Mouse (Mus musculus) embryonic stem cell, embryonic (primary cell): ENCODE data around the gene Kbtbd13.

Source experiments
- CTCF ChIA-PET, 4 experiments: fragments of 300-600 bp in 2 of 4; fragments of 350-600 bp in 2 of 4; sonication (Branson Sonifier 250); formaldehyde crosslinking; loops; one replicate each; lab custom pipeline; 2022; ENCODE audit warnings: inconsistent platforms in 2 of 4; lab: Charles Lee
- POLR2A ChIA-PET, 4 experiments: fragments of 300-600 bp in 2 of 4; fragments of 350-600 bp in 2 of 4; sonication (Branson Sonifier 250); formaldehyde crosslinking; loops; one replicate each; lab custom pipeline; 2022; ENCODE audit warnings: antibody characterized with exemption in 4 of 4, inconsistent platforms in 1 of 4; lab: Charles Lee

Gene Kbtbd13

GRCm38 (mm10) chr9:65375163-65375934 lies 16.1 kb downstream of the Kbtbd13 start:
- CTCF ChIA-PET, result interaction anchor here in 3 of 4 experiments (0.6 to 1.5 kb wide), 6 partner anchors 9 to 86 kb away, joined by 3 to 4 read pairs (median 3); no protein-coding TSS in a partner anchor
- POLR2A ChIA-PET, result interaction anchor here in 2 of 4 experiments (0.7 to 2.1 kb wide), 9 partner anchors 9 to 174 kb away, joined by 3 to 6 read pairs (median 4); partner anchors contain the start of genes Pdcd7 (in 1 of the 2) and Ubap1l (in 1 of the 2)

GRCm38 (mm10) chr9:65374468-65375162 lies 16.8 kb downstream of the Kbtbd13 start:
- ChIA-PET POLR2A (interaction anchor here in 2 of 4 experiments (1.0 to 2.1 kb wide), 5 partner anchors 9 to 35 kb away, joined by 3 to 5 read pairs (median 3); partner anchors contain the start of genes Pdcd7 (in 1 of the 2) and Ubap1l (in 1 of the 2)), CTCF (interaction anchor here in 2 of 4 experiments (1.1 to 1.5 kb wide), 3 partner anchors 9 to 59 kb away, joined by 3 to 4 read pairs (median 3); no protein-coding TSS in a partner anchor)

DNA sequence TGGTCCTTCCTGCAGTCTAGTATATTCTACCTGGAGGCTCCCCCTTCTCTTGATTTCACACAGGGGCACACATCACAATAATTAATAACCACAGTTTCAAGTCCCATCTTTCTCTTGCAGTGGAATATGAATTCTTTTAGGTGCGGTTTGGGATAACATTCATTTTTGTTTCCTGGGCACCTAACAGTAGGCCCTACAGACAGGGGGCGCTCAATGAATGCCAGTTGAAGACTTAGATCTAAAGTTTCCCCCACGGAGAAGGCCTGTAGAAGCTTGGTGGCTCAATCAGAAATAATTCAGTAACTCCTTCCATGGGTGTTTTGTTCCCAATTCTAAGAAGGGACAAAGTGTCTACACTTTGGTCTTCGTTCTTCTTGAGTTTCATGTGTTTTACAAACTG lies 19.0 kb downstream of the Kbtbd13 start:
- POLR2A ChIA-PET, result interaction anchor here in 3 of 4 experiments (0.6 to 3.0 kb wide), 17 partner anchors 9 to 221 kb away, joined by 3 to 13 read pairs (median 3); partner anchors contain the start of genes Mtfmt (in 2 of the 3), Kbtbd13 (in 1 of the 3), Pdcd7 (in 1 of the 3) and Ubap1l (in 1 of the 3)
- CTCF ChIA-PET, result interaction anchor here in 2 of 4 experiments (0.7 to 1.8 kb wide), 10 partner anchors 9 to 227 kb away, joined by 3 to 9 read pairs (median 3); partner anchors contain the start of gene Kbtbd13 (in 1 of the 2)

DNA sequence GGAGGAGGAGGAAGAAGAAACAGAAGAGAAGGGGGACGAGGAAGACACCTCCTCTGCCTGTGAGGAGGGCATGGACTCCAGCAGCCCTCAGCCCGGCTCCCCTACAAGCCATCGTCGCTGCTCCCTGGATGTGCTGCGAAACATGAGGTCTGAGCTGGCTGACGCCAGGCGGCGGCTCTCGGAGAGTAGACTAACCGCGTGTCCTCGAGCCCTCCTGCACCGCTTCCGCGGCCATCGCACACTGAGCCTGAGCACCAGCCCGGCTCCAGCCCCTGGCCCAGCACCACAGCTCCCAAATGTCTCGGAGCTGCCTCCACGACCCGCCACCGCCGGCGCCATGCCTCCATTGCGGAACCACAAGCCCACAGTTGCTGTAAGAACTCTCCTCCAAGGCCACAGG lies 19.7 kb downstream of the Kbtbd13 start:
- ChIA-PET POLR2A (interaction anchor here in 3 of 4 experiments (0.5 to 3.0 kb wide), 18 partner anchors 10 to 1193 kb away, joined by 3 to 13 read pairs (median 4); partner anchors contain the start of genes Kbtbd13 (in 1 of the 3), Mtfmt (in 1 of the 3), Pdcd7 (in 1 of the 3) and Plekho2 (in 1 of the 3)), CTCF (interaction anchor here in 3 of 4 experiments (0.6 to 1.8 kb wide), 9 partner anchors 8 to 151 kb away, joined by 3 to 9 read pairs (median 4); partner anchors contain the start of gene Kbtbd13 (in 1 of the 3))

GRCm38 (mm10) chr9:65365721-65366120 lies 25.7 kb downstream of the Kbtbd13 start:
- CTCF ChIA-PET, result no interaction called here
- POLR2A ChIA-PET, result interaction anchor here in 1 of 4 experiments (0.7 to 1.4 kb wide), 2 partner anchors 14 to 50 kb away, joined by 3 to 5 read pairs; no protein-coding TSS in a partner anchor

DNA sequence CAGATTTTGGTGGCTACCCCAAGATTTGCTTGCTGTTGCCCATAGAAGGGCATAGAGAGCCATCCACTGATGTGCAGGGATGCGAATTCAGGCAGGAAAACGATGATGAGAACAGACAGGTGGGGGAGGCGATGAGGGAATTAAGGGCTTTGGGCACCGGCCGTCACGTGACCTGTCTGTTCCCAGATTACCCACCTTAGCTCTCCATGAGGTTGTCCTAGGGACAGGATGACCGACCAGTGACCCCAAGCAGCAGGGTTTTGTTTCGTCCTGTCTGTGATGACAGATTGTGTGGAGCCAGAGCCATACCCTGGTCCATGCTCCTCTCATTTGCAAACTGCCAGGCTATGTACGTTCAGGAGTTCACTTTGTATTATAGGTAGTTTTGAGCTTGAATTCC lies 27.8 kb downstream of the Kbtbd13 start:
- CTCF ChIA-PET, result interaction anchor here in 1 of 4 experiments (1.2 kb wide), 2 partner anchors 8 to 9 kb away, joined by 3 to 4 read pairs; no protein-coding TSS in a partner anchor
- POLR2A ChIA-PET, result interaction anchor here in 2 of 4 experiments (0.6 to 1.4 kb wide), 5 partner anchors 11 to 72 kb away, joined by 3 to 5 read pairs (median 3); partner anchors contain the start of genes Mtfmt (in 2 of the 2) and Pdcd7 (in 1 of the 2)

DNA sequence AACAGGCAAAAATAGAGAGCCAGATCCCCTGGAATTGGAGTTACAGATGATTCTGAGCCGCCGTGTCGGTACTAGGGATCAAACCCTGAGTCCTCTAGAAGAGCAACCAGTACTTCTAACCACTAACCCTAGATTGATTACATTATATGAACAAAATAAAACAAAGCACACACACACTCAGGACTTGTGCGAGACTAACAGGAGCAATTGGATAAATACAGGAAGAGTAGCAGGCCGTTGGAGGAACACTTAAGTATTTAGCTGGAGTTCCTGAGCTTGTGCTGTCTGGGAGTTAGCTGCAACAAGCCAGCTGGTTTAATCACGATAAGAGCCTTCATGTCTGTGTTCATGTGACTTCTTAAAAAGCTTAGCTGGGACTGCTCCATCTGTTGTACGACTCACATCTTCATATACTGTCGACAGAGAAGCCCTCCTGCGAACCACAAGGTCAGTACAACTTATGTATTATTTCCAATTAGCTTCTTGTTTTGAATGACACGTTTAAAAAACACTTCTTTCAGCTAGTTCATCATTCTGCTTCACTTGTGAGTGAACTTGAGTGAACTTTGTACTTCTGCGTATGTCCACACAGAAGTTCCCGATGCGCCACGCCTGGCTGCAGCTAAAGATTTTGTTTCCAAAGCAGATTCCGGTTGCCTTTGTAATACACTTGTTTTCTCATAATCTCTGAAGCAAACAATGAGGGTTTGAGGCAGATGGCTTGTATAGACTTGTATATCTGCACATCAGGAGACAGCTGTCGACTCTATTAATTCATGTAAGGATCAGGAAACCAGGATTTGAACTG lies 30.6 kb downstream of the Kbtbd13 start, which contains the start of gene Ubap1l:
Gene Ubap1l (plus strand): TSS at position 401 of the 808 bp plus-strand sequence.
- CTCF ChIA-PET, result interaction anchor here in 2 of 4 experiments (0.7 to 1.1 kb wide), 3 partner anchors 10 to 191 kb away, joined by 3 to 5 read pairs (median 5); no protein-coding TSS in a partner anchor
- POLR2A ChIA-PET, result interaction anchor here in 3 of 4 experiments (0.7 to 2.4 kb wide), 7 partner anchors 10 to 23 kb away, joined by 3 to 8 read pairs (median 4); partner anchors contain the start of gene Pdcd7 (in 1 of the 3)

GRCm38 (mm10) chr9:65358956-65359480 lies 32.4 kb downstream of the Kbtbd13 start:
- POLR2A ChIA-PET, result interaction anchor here in 1 of 4 experiments (0.6 to 1.2 kb wide), 4 partner anchors 14 to 367 kb away, joined by 3 to 5 read pairs (median 3); partner anchors contain the start of gene Mtfmt
- CTCF ChIA-PET, result interaction anchor here in 1 of 4 experiments (0.7 kb wide), 1 partner anchor 192 kb away, joined by 3 read pairs; no protein-coding TSS in a partner anchor

DNA sequence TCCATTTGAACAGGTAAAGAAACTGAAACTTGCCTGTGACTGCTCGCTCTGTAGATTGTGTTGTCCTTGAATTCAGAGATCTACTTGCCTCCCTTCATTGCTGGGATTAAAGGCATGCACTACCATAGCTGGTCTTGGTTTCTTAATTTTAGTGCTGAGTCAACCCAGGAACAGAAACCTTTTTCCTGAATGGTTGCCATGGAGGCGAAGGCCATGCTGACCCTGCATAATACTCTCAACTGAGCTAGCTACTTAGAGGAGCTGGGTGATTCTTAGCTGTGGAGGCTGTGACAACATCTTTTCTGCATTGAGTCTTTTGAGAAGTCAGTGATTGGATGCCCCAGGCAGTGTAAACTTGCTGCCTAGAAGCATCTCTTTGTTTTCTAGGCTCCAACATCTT lies 34.5 kb downstream of the Kbtbd13 start:
- CTCF ChIA-PET, result interaction anchor here in 2 of 4 experiments (0.5 kb wide), 2 partner anchors 81 to 172 kb away, joined by 3 to 4 read pairs; no protein-coding TSS in a partner anchor
- POLR2A ChIA-PET, result interaction anchor here in 1 of 4 experiments (1.2 kb wide), 1 partner anchor 9 kb away, joined by 3 read pairs; no protein-coding TSS in a partner anchor

GRCm38 (mm10) chr9:65356561-65356960 lies 34.9 kb downstream of the Kbtbd13 start:
- CTCF ChIA-PET, result interaction anchor here in 2 of 4 experiments (0.5 kb wide), 2 partner anchors 80 to 172 kb away, joined by 3 to 4 read pairs; no protein-coding TSS in a partner anchor
- POLR2A ChIA-PET, result interaction anchor here in 2 of 4 experiments (1.2 to 2.1 kb wide), 2 partner anchors 9 to 11 kb away, joined by 3 to 5 read pairs; partner anchors contain the start of gene Pdcd7 (in 1 of the 2)

DNA sequence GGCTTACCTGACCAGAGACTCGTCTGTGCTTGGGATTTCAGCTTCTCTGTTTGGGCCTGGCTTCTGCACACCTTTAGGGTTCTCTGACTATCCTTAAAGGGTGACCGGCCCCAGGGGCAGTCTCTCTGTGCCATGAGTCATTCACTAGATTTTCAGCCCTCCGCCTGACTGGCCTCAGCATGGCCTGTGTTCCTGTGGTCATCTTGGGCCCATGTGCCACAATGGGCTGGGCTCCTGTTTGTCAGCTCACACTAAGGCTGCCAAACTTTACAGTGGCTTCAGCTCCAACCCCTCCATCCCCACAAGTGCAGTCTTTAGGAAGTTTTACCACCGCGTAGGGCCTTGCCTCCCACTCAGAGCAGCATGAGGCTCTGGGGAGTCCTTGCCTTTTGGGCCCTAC lies 38.2 kb downstream of the Kbtbd13 start:
- POLR2A ChIA-PET, result interaction anchor here in 2 of 4 experiments (0.9 to 2.5 kb wide), 5 partner anchors 8 to 38 kb away, joined by 3 to 8 read pairs (median 3); no protein-coding TSS in a partner anchor
- CTCF ChIA-PET, result no interaction called here

DNA sequence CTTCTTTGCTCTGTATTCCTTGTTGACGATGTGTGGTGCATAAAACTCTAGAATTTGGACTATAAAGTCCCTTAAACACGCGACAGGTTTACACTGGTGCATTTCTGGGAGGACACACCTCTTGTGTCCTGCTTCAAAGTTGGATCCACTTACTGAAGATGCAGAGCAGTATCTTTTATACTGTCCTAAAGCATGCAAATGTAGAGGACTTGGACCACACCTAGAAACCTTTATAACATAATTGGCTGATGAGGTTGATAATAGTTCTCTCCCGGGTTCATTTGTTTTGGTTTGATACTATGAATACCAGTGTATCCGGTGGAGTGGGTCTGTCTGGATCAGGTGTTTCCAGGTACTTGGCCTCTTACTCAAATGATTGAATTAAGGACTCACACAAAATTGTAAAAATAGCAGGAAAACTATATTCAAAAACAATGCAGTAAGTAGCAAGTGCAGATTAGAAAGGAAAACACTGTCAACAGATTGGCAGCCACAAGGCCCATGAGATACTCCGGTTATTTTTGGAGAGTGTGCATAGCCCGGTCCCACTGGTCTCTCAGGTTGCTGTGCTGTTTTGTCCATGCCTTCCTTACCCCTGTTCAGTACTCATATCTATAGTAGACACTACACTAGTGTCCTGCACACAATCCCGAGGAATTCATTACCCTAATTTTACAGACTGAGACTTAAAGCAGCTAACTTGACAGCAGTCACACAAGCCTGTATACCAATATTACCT lies 44.2 kb downstream of the Kbtbd13 start:
- POLR2A ChIA-PET, result interaction anchor here in 2 of 4 experiments (0.6 to 1.0 kb wide), 6 partner anchors 9 to 1275 kb away, joined by 3 to 4 read pairs (median 3); partner anchors contain the start of genes Ubap1l (in 2 of the 2) and Mtfmt (in 1 of the 2)
- CTCF ChIA-PET, result interaction anchor here in 2 of 4 experiments (0.6 kb wide), 2 partner anchors 82 to 179 kb away, joined by 3 read pairs; no protein-coding TSS in a partner anchor

DNA sequence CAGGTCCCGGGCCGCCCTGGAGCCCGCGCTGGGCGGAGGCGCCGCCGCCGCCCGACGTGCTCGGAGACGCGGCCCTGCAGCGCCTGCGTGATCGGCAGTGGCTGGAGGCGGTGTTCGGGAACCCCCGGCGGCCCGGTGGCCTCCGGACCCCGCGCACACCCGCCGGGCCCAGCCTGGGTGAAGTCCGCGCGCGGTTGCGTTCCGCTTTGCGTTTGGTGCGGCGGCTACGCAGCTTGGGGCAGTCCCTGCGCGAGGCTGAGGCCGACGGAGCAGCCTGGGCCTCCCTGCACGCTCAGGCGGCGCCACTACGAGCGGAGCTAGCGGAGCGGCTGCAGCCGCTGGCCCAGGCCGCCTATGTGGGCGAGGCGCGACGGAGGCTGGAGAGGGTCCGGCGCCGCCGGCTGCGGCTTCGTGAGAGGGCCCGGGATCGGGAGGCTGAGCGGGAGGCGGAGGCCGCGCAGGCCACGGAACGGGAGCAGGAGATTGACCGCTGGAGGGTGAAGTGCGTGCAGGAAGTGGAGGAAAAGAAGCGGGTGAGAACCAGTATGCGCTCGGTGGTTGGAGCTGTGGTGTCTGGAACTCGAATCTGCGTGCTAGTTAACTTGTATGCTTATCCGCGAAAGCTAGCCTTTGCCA lies 44.9 kb downstream of the Kbtbd13 start:
- POLR2A ChIA-PET, result interaction anchor here in 2 of 4 experiments (0.6 to 2.2 kb wide), 14 partner anchors 8 to 1276 kb away, joined by 3 to 6 read pairs (median 3); partner anchors contain the start of genes Ubap1l (in 2 of the 2) and Mtfmt (in 1 of the 2)

DNA sequence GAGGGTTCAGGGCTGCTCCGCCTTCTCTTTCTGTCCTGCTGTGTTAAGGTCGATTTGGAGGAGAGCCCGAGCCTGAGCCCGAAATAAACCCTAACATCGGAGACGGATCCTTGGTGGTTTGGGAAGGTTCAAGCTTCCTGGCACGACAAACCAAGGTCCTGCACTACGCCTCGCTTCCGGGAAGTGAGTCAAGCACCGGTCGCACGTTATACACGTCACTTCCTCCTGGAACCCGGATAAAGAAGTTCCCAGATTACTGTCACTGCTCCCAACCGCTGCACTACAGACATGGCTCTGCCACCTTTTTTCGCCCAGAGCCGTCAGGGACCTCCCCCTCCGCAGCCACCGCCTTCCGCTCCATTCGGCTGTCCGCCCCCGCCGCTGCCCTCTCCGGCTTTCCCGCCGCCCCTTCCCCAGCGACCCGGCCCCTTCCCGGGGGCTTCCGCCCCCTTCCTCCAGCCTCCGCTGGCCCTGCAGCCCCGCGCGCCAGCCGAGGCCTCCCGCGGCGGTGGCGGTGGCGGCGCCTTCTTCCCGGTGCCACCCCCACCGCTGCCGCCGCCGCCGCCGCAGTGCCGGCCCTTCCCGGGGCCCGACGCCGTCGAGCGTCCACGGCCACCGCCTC lies 45.5 kb downstream of the Kbtbd13 start, which contains the start of gene Pdcd7:
Gene Pdcd7 (plus strand): TSS at position 251 of the 622 bp plus-strand sequence.
- POLR2A ChIA-PET, result interaction anchor here (0.6 to 2.2 kb wide), 31 partner anchors 8 to 255 kb away, joined by 3 to 8 read pairs (median 3); partner anchors contain the start of genes Mtfmt (in 2 of the 4), Plekho2 (in 1 of the 4) and Ubap1l (in 1 of the 4)
- CTCF ChIA-PET, result interaction anchor here in 1 of 4 experiments (0.6 to 0.7 kb wide), 2 partner anchors 9 to 255 kb away, joined by 4 read pairs; no protein-coding TSS in a partner anchor

More for the DNA sequence above, 44.9 kb downstream of the Kbtbd13 start:
- CTCF ChIA-PET, result interaction anchor here in 1 of 4 experiments (0.6 to 0.7 kb wide), 2 partner anchors 8 to 254 kb away, joined by 4 read pairs; no protein-coding TSS in a partner anchor
